Mouse (Mus musculus) embryonic facial prominence, embryonic 15.5 days (tissue): ENCODE results near the gene Pole. TPM values are rescaled to one million over a fixed set of nuclear protein-coding genes. Genes with fewer than 3 reads are reported as not detected.
A peak's percentile ranks its signal among the peaks of the same experiment; 100 is the strongest.

Experiments
- ATAC-seq: fragments of 200-750 bp; cut with Nextera tagmentation; 2 replicates; pipeline ENCODE4 v1.8.0; 2017; ENCODE audit warnings: low read depth, moderate TSS enrichment; ENCODE audit not compliant: insufficient number of reproducible peaks, low FRiP score, low TSS enrichment
- H3K27ac ChIP-seq: fragments of 300-500 bp; sonication (generic); replicated peaks from 2 replicates; pipeline ENCODE4 v1.5.1; 2015; ENCODE audit warnings: mild to moderate bottlenecking, inconsistent platforms
- H3K27me3 ChIP-seq: fragments of 300-500 bp; sonication (generic); 2 replicates; pipeline ENCODE4 v1.6.1; 2015; ENCODE audit warnings: inconsistent platforms
- H3K36me3 ChIP-seq: fragments of 300-500 bp; sonication (generic); 2 replicates; pipeline ENCODE4 v1.6.1; 2015; ENCODE audit warnings: mild to moderate bottlenecking, inconsistent platforms
- H3K4me1 ChIP-seq: fragments of 300-500 bp; sonication (generic); 2 replicates; pipeline ENCODE4 v1.6.1; 2015; ENCODE audit warnings: inconsistent platforms
- H3K4me2 ChIP-seq: fragments of 300-500 bp; sonication (generic); replicated peaks from 2 replicates; pipeline ENCODE4 v1.6.1; 2015; ENCODE audit warnings: mild to moderate bottlenecking, inconsistent platforms
- H3K4me3 ChIP-seq: fragments of 300-500 bp; sonication (generic); replicated peaks from 2 replicates; pipeline ENCODE4 v1.5.1; 2015; ENCODE audit warnings: mild to moderate bottlenecking, inconsistent platforms
- H3K9ac ChIP-seq: fragments of 300-500 bp; sonication (generic); 2 replicates; pipeline ENCODE4 v1.6.1; 2015; ENCODE audit warnings: inconsistent platforms
- H3K9me3 ChIP-seq: fragments of 300-500 bp; sonication (generic); replicated peaks from 2 replicates; pipeline ENCODE4 v1.6.1; 2016; ENCODE audit warnings: inconsistent platforms
- WGBS: fragments of 180-500 bp; shearing (Covaris S2); methylation state at CpG from one replicate; pipeline ENCODE4 v1.1.7; 2015; 5-methylcytosine and 5-hydroxymethylcytosine counted together
- polyA plus RNA-seq: library from polyadenylated mRNA; unstranded; fragments of >200 nt; fragmentation: Nextera tagmentation; extraction: Ambion mirVana; gene quantifications from 2 replicates; pipeline ENCODE4 v1.2.1, GENCODE M21; 2015

Pole gene
- polyA plus RNA-seq, 1 experiment from 2014 or later, result 21.4 TPM

- no peak within 1 kb of the TSS for H3K4me3 ChIP-seq
- no peak for ATAC-seq
Measured at GRCm38 (mm10) chr5:110344524-110344923, 58.4 kb downstream of the Pole start, which contains the start of gene Lrcol1. Lrcol1 (plus strand) TSS chr5:110344730.

GRCm38 (mm10) chr5:110345553-110345952 lies 59.4 kb downstream of the Pole start:
- no peak overlapping the region for H3K4me3 ChIP-seq
- ATAC-seq, result no peak
- H3K9ac ChIP-seq, result no peak overlapping the region
- no peaks in the 10 kb centered on the region for H3K9me3 ChIP-seq
- no peak overlapping the region for H3K27ac ChIP-seq
- no peak overlapping the region for H3K4me2 ChIP-seq
- no peaks in the 10 kb centered on the region for H3K36me3 ChIP-seq
- peaks cover 27% of the 10 kb centered on the region for H3K27me3 ChIP-seq
- H3K4me1 ChIP-seq, result peaks cover 14% of the 10 kb centered on the region
- WGBS, result 69% methylated on average over 4 of the region's 4 CpGs

More at GRCm38 (mm10) chr5:110344524-110344923, 58.4 kb downstream of the Pole start, which contains the start of gene Lrcol1:
- Histone ChIP-seq H3K36me3 (no peaks in the 10 kb centered on the region), H3K4me1 (peaks cover 14% of the 10 kb centered on the region), H3K9me3 (no peaks in the 10 kb centered on the region), H3K27ac (no peak within 1 kb of the TSS), H3K27me3 (peaks cover 27% of the 10 kb centered on the region), H3K4me2 (peak within 1 kb of the TSS; percentile 98; the same call in 1 of the 2 replicates), H3K9ac (no peak within 1 kb of the TSS)
- 60% methylated on average over 4 of the region's 4 CpGs for WGBS

- H3K4me2 ChIP-seq, result no peak overlapping the region
- H3K4me1 ChIP-seq, result peaks cover 13% of the 10 kb centered on the region
- H3K27ac ChIP-seq, result no peak overlapping the region
- 80% methylated on average over 8 of the region's 8 CpGs for WGBS
- no peak overlapping the region for H3K4me3 ChIP-seq
- H3K27me3 ChIP-seq, result peaks cover 18% of the 10 kb centered on the region
- H3K36me3 ChIP-seq, result no peaks in the 10 kb centered on the region
- ATAC-seq, result no peak
- no peaks in the 10 kb centered on the region for H3K9me3 ChIP-seq
- no peak overlapping the region for H3K9ac ChIP-seq
Measured at GRCm38 (mm10) chr5:110347006-110347405, 60.9 kb downstream of the Pole start.

- WGBS, result 16% methylated on average over 7 of the region's 7 CpGs
- no peak for ATAC-seq
- H3K27ac ChIP-seq, result no peak overlapping the region
- no peak overlapping the region for H3K4me3 ChIP-seq
- no peaks in the 10 kb centered on the region for H3K36me3 ChIP-seq
- no peak overlapping the region for H3K9ac ChIP-seq
- H3K27me3 ChIP-seq, result peaks cover 2% of the 10 kb centered on the region; the same call in 1 of the 2 replicates
- H3K4me1 ChIP-seq, result 0 out of 2 replicates have a peak, but pooled peaks cover 4% of the 10 kb centered on the region
- no peaks in the 10 kb centered on the region for H3K9me3 ChIP-seq
- no peak overlapping the region for H3K4me2 ChIP-seq
Measured at GRCm38 (mm10) chr5:110354716-110355115, 68.6 kb downstream of the Pole start.

- no peaks in the 10 kb centered on the region for H3K9me3 ChIP-seq
- H3K9ac ChIP-seq, result no peak overlapping the region
- 32% methylated on average over 9 of the region's 9 CpGs for WGBS
- ATAC-seq, result no peak
- H3K4me1 ChIP-seq, result 0 out of 2 replicates have a peak, but pooled peaks cover 4% of the 10 kb centered on the region
- no peak overlapping the region for H3K27ac ChIP-seq
- H3K27me3 ChIP-seq, result peaks cover 2% of the 10 kb centered on the region; the same call in 1 of the 2 replicates
- no peaks in the 10 kb centered on the region for H3K36me3 ChIP-seq
- H3K4me3 ChIP-seq, result no peak overlapping the region
- no peak overlapping the region for H3K4me2 ChIP-seq
Measured at GRCm38 (mm10) chr5:110357531-110358179, 71.5 kb downstream of the Pole start.

GRCm38 (mm10) chr5:110361465-110361864 lies 75.4 kb downstream of the Pole start:
- no peaks in the 10 kb centered on the region for H3K9me3 ChIP-seq
- ATAC-seq, result no peak
- 86% methylated on average over 6 of the region's 6 CpGs for WGBS

GRCm38 (mm10) chr5:110362813-110363178 lies 76.7 kb downstream of the Pole start:
- Histone ChIP-seq H3K27ac (peak overlapping the region; percentile 18; the same call in 1 of the 2 replicates), H3K4me1 (peaks cover 9% of the 10 kb centered on the region), H3K9me3 (no peaks in the 10 kb centered on the region), H3K4me3 (peak overlapping the region; percentile 57), H3K36me3 (peaks cover 16% of the 10 kb centered on the region), H3K4me2 (peak overlapping the region; percentile 90), H3K27me3 (no peaks in the 10 kb centered on the region), H3K9ac (peak overlapping the region; percentile 51)
- ATAC-seq, result peak; percentile 48
- 3% methylated on average over 27 of the region's 28 CpGs for WGBS

More at GRCm38 (mm10) chr5:110361465-110361864, 75.4 kb downstream of the Pole start:
- Histone ChIP-seq H3K9ac (no peak overlapping the region), H3K27me3 (no peaks in the 10 kb centered on the region), H3K4me1 (peaks cover 12% of the 10 kb centered on the region), H3K27ac (no peak overlapping the region), H3K36me3 (peaks cover 5% of the 10 kb centered on the region; the same call in 1 of the 2 replicates), H3K4me3 (no peak overlapping the region), H3K4me2 (no peak overlapping the region)

- no peaks in the 10 kb centered on the region for H3K27me3 ChIP-seq
- peaks cover 7% of the 10 kb centered on the region for H3K4me1 ChIP-seq
- peak overlapping the region; percentile 57 for H3K4me3 ChIP-seq
- no peaks in the 10 kb centered on the region for H3K9me3 ChIP-seq
- H3K27ac ChIP-seq, result peak overlapping the region; percentile 18; the same call in 1 of the 2 replicates
- peaks cover 20% of the 10 kb centered on the region for H3K36me3 ChIP-seq
- peak; percentile 85 for ATAC-seq
- H3K9ac ChIP-seq, result peak overlapping the region; percentile 51
- H3K4me2 ChIP-seq, result peak overlapping the region; percentile 90
- WGBS, result 3% methylated on average over 70 of the region's 72 CpGs
Measured at GRCm38 (mm10) chr5:110363179-110363821, 77.2 kb downstream of the Pole start.

GRCm38 (mm10) chr5:110363822-110364545 lies 77.9 kb downstream of the Pole start:
- H3K36me3 ChIP-seq, result peaks cover 20% of the 10 kb centered on the region
- H3K4me1 ChIP-seq, result peaks cover 7% of the 10 kb centered on the region
- H3K4me3 ChIP-seq, result peak overlapping the region; percentile 57
- no peak overlapping the region for H3K9ac ChIP-seq
- H3K4me2 ChIP-seq, result peak overlapping the region; percentile 90
- no peaks in the 10 kb centered on the region for H3K27me3 ChIP-seq
- no peaks in the 10 kb centered on the region for H3K9me3 ChIP-seq
- 0 out of 2 replicates have a peak overlapping the region, but pooled peaks have one; percentile 18 for H3K27ac ChIP-seq
- WGBS, result 32% methylated on average over 11 of the region's 11 CpGs
- no peak for ATAC-seq

GRCm38 (mm10) chr5:110376802-110377433 lies 90.8 kb downstream of the Pole start:
- Histone ChIP-seq H3K4me1 (no peaks in the 10 kb centered on the region), H3K9ac (no peak overlapping the region), H3K9me3 (no peaks in the 10 kb centered on the region), H3K4me2 (no peak overlapping the region), H3K4me3 (no peak overlapping the region), H3K27ac (no peak overlapping the region), H3K27me3 (no peaks in the 10 kb centered on the region), H3K36me3 (peaks cover 50% of the 10 kb centered on the region)
- no peak for ATAC-seq
- WGBS, result 60% methylated on average over 8 of the region's 8 CpGs
